Mouse (Mus musculus): ENCODE data around the gene Blcap. TPM values are rescaled to one million over a fixed set of nuclear protein-coding genes. Genes with fewer than 3 reads are reported as not detected.
"Not testable (repeated sequence)": the region's sequence is repeated elsewhere in the genome, so short reads cannot be mapped to it uniquely, and the experiment has no call there.

The Blcap gene
- 68.7 and 69.3 TPM in 2 replicates for polyA plus RNA-seq (2016; fragmentation: Nextera tagmentation; extraction: Ambion mirVana)

DNA sequence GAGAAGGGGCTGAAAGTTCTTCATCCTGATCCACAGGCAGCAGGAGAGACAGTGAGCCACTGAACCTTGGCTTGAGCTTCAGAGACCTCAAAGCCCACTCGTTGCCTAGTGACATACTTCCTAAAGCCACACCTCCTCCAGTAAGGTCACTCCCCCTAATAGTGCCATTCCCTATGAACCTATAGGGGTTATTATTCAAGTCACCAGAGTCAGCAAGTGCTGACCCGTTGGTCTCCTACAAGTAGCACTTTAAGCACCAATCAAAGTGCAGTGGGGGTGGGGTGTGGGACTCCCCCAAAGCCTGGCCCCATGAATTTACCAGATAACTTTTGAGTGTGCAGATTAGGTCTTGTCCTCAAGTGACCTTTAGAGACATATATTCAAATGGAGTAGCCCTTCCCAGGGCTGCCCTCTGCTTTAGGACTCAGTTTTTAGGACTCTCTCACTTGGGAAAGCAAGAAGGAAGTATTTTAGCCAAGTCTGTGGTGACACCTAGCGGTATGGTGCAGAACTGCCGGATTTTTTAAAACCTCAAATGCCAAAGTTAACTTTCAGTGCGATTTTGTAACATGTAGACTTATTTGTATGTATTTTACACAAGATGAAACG, at the start of gene Blcap:
TSS of gene Blcap (minus strand) at position 51 of the 609 bp plus-strand sequence.
- H3K9ac ChIP-seq (replicated peaks): no peak within 1 kb of the TSS
- no peak within 1 kb of the TSS for H3K27ac ChIP-seq
- no peaks in the 10 kb centered on the region for H3K9me3 ChIP-seq
- H3K4me1 ChIP-seq (replicated peaks): peaks cover 15% of the 10 kb centered on the region
- H3K36me3 ChIP-seq: no peaks in the 10 kb centered on the region
- H3K4me2 ChIP-seq: no peak within 1 kb of the TSS
- ATAC-seq (ENCODE audit: insufficient number of reproducible peaks, insufficient read depth, low FRiP score, low TSS enrichment, low read depth): peak; percentile 19; the same call in 1 of the 2 replicates
- H3K27me3 ChIP-seq: no peaks in the 10 kb centered on the region
- WGBS: 5% methylated on average over 6 of the region's 6 CpGs
- no peak within 1 kb of the TSS for H3K4me3 ChIP-seq (replicated peaks)

DNA sequence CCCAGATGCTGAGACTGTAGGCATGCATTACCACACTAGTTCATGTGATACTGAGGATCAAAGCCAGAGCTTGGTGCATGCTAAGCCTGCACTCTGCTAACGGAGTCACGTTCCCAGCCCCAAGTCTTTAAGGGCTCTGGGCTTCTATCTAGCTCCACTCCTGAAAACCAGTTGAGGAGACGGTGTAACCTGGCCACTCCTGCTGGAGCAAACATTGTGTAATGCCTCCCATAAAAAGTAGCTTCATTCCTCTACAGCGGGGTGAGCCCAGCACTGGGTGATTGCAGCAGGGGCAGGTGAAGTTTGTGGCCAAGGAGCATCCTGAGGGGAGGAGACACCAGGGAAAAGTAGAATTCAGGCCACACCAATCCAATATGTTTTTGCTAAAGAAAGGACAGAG, 47.3 kb upstream of the Blcap start:
- no peaks in the 10 kb centered on the region for H3K9me3 ChIP-seq
- ATAC-seq (ENCODE audit: insufficient number of reproducible peaks, insufficient read depth, low FRiP score, low TSS enrichment, low read depth): no peak
- no peak overlapping the region for H3K4me3 ChIP-seq (replicated peaks)
- H3K27me3 ChIP-seq: peaks cover 9% of the 10 kb centered on the region; the same call in 1 of the 2 replicates
- H3K4me2 ChIP-seq: no peak overlapping the region
- peaks cover 6% of the 10 kb centered on the region for H3K4me1 ChIP-seq (replicated peaks)
- no peak overlapping the region for H3K9ac ChIP-seq (replicated peaks)
- no peak overlapping the region for H3K27ac ChIP-seq
- 79% methylated on average over 4 of the region's 4 CpGs for WGBS
- no peaks in the 10 kb centered on the region for H3K36me3 ChIP-seq

DNA sequence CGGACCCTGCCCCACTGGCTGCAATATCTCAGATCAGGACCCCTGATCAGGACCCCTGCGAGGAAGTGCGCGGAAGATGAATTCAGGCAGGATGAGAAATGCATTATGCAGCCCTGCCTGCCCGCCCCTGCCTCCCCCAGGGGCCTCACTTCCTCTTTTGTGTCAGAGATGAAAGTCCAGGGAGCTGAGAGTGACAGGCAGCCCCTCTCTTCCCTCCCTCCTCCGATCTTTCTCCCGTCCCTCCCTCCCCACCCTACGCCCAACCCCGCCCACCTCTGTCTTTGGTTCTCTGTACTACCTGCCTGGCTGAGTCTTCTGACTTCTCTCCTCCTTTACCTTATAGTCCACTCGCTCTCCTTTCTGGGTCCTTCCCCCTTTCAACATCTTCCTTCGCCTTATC, 42.9 kb upstream of the Blcap start:
- 13% methylated on average over 11 of the region's 11 CpGs for WGBS
- no peak overlapping the region for H3K4me3 ChIP-seq (replicated peaks)
- H3K27ac ChIP-seq: no peak overlapping the region
- no peaks in the 10 kb centered on the region for H3K36me3 ChIP-seq
- no peaks in the 10 kb centered on the region for H3K9me3 ChIP-seq
- no peak overlapping the region for H3K4me2 ChIP-seq
- no peak for ATAC-seq (ENCODE audit: insufficient number of reproducible peaks, insufficient read depth, low FRiP score, low TSS enrichment, low read depth)
- no peak overlapping the region for H3K9ac ChIP-seq (replicated peaks)
- peaks cover 9% of the 10 kb centered on the region; the same call in 1 of the 2 replicates for H3K27me3 ChIP-seq
- H3K4me1 ChIP-seq (replicated peaks): peaks cover 6% of the 10 kb centered on the region

DNA sequence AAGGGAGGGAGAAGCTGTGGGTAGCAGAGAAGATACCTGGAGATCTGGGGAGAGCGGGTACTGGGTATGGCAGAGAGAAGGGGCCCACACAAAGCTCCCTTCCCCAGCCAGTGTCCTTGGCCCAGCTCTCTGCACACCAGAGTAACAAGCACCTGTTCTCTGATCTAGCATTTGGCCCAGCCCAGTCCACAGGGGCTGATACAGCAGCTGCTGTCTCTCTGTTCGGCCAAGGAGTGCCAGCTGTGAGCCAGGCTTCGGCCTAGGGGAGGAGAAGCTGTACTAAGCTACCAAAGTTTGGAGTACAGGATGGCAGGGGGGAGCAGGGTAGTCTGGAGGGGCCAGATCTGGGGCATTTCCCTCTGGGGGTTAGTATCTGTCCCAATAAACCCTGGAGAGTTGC, 40.7 kb upstream of the Blcap start:
- ATAC-seq (ENCODE audit: insufficient number of reproducible peaks, insufficient read depth, low FRiP score, low TSS enrichment, low read depth): no peak

DNA sequence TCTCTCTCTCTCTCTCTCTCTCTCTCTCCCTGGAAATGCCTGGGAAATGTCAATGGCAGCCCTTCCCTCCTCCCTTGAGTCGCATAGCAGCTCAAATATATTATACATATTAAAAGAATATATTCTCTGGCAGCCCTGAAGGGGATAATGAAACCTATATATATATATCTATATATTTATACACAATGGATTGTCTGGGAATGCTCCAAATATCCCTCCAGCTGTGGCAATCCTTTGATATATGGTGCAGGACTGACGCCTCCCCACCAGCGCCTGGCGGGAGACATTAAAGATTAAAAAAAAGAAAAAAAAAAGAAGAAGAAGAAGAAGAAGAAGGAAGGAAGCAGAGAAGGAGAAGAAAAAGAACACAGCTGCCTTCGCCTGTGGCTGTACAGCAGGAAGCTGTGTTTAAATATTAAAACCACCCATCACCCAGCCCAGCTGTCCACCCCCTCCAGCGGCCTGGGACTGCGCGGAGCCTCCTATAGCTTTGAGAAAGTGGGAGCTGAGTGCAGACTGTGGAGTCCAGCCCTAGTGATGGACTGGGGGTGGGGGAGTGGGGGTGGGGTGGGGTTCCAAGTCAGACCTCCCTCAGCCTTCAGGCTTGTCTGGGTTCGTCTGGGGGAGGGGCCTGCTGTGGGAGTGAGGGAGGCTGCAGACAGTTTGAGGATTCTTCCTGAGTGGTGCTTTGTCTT, 36.6 kb upstream of the Blcap start:
- H3K9me3 ChIP-seq: no peaks in the 10 kb centered on the region
- WGBS: 47% methylated on average over 9 of the region's 9 CpGs
- peaks cover 13% of the 10 kb centered on the region for H3K27me3 ChIP-seq
- H3K4me1 ChIP-seq (replicated peaks): peaks cover 6% of the 10 kb centered on the region
- no peak overlapping the region for H3K27ac ChIP-seq
- H3K4me2 ChIP-seq: no peak overlapping the region
- peak; percentile 49; the same call in 1 of the 2 replicates for ATAC-seq (ENCODE audit: insufficient number of reproducible peaks, insufficient read depth, low FRiP score, low TSS enrichment, low read depth)
- no peaks in the 10 kb centered on the region for H3K36me3 ChIP-seq
- no peak overlapping the region for H3K4me3 ChIP-seq (replicated peaks)
- no peak overlapping the region for H3K9ac ChIP-seq (replicated peaks)

More for the DNA sequence above, 40.7 kb upstream of the Blcap start:
- Histone ChIP-seq H3K4me1 (replicated peaks) (peaks cover 12% of the 10 kb centered on the region), H3K4me2 (no peak overlapping the region), H3K9ac (replicated peaks) (no peak overlapping the region), H3K9me3 (no peaks in the 10 kb centered on the region), H3K27ac (no peak overlapping the region), H3K27me3 (peaks cover 9% of the 10 kb centered on the region; the same call in 1 of the 2 replicates), H3K4me3 (replicated peaks) (no peak overlapping the region), H3K36me3 (no peaks in the 10 kb centered on the region)
- 64% methylated on average over 3 of the region's 3 CpGs for WGBS

DNA sequence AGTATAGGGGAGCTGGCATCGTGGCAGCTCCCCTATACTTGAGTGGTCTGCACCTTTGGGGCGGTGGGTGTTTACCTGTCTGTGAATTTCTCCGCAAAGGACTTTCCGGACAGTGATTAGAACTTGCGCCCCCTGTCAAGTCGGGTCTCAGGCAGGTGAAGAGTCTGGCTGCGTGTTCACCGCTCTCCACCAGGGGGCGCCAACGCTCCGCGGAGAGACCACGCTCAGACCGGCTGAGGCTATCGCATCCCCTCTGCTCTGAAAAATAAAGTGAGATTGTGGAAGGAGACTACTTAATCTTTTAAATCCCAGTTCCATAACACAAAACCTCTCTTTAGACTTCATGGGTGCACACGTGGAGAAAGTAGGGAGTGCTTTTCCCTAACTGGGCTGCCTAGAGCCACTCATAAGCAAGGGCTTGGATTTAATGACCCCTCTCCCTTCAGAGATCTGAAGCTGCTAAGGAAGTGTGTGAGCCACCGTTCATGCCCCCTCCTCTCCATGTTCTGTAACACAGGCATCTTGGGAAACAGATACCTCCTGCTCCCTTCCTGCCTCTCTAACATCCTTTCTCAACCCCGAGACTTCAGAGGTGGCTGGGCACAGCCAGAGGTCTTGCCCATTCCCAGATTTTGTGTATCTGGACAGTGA, 34.1 kb upstream of the Blcap start:
- no peak for ATAC-seq (ENCODE audit: insufficient number of reproducible peaks, insufficient read depth, low FRiP score, low TSS enrichment, low read depth)
- Histone ChIP-seq H3K9ac (replicated peaks) (no peak overlapping the region), H3K27me3 (peaks cover 13% of the 10 kb centered on the region), H3K4me3 (replicated peaks) (no peak overlapping the region), H3K4me2 (no peak overlapping the region), H3K9me3 (no peaks in the 10 kb centered on the region), H3K27ac (no peak overlapping the region), H3K36me3 (no peaks in the 10 kb centered on the region), H3K4me1 (replicated peaks) (peaks cover 6% of the 10 kb centered on the region)
- 5% methylated on average over 18 of the region's 18 CpGs for WGBS

DNA sequence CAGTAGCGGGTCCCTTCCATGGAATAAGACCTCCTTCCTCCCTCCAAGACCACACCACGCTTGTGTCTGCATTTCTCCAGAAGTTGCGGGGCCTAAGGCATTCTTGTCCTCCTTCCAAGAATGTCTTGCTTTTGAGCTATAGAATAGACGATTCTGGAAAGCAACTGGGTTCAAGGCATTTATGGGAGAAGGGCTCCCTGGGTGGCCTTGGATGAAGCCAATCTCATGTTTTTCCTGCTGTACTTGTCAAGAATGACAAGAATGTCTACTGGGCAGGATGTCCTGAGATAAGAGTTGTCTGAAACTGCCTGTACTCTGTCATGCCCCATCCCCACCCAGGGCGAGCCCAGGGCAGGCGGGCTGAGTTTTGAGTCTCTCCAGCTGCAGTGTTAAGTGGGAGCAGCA, 30.4 kb upstream of the Blcap start:
- Histone ChIP-seq H3K4me1 (replicated peaks) (no peaks in the 10 kb centered on the region), H3K27ac (no peak overlapping the region), H3K4me2 (no peak overlapping the region), H3K9ac (replicated peaks) (no peak overlapping the region), H3K27me3 (peaks cover 13% of the 10 kb centered on the region), H3K4me3 (replicated peaks) (no peak overlapping the region), H3K9me3 (no peaks in the 10 kb centered on the region), H3K36me3 (no peaks in the 10 kb centered on the region)
- WGBS: 70% methylated on average over 6 of the region's 6 CpGs
- no peak for ATAC-seq (ENCODE audit: insufficient number of reproducible peaks, insufficient read depth, low FRiP score, low TSS enrichment, low read depth)

DNA sequence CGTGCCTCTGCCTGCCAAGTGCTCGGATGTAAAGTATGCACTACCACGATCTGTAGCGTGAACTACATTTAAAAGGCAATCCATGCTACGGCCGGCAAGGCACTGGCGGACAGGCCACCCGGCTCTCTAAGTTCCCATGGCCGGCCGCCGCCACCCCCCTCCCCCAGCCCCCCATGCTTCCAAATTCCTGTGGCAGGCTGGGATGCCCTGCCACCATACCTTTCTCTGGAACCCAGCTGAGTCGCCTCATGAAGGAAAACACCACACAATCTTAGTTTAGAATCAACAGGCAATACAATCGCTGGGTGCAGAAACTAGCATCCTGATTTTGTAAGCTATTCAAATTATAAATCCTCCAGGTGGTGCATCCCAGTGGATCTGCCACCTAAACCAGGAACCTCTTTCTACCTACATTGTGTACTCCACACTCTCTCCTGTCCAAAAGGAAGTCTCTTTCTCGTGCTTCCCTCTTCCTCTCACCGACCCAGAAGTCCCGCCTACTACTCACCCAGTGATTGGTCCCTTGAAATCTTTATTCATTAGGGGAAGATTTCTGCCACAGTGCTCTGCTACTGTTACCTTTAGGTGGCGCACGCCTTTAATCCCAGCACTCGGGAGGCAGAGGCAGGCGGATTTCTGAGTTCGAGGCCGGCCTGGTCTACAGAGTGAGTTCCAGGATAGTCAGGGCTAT, 25.9 kb upstream of the Blcap start:
- no peak overlapping the region for H3K9ac ChIP-seq (replicated peaks)
- ATAC-seq (ENCODE audit: insufficient number of reproducible peaks, insufficient read depth, low FRiP score, low TSS enrichment, low read depth): no peak

DNA sequence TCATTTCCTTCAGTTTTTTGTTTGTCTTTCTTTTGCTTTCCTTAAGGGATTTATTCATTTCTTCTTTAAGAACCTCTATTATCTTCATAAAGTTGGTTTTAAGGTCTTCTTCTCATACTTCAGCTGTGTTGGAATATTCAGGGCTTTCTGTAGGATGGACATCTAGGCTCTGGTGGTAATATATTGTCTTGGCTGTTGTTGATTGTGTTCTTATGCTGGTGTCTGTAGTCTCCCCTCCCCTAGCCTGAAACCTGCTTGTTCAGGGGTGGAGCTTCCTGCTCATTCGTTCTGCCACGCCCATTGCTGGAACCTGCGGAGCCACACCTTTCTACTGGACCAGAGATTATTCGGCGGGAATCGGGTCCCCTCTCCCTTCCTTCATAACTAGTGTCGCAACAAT, 14.3 kb upstream of the Blcap start:
- ATAC-seq (ENCODE audit: insufficient number of reproducible peaks, insufficient read depth, low FRiP score, low TSS enrichment, low read depth); H3K27me3 ChIP-seq; H3K4me3 ChIP-seq (replicated peaks); H3K9me3 ChIP-seq; H3K4me1 ChIP-seq (replicated peaks); H3K4me2 ChIP-seq; H3K9ac ChIP-seq (replicated peaks); H3K36me3 ChIP-seq; H3K27ac ChIP-seq: not testable (repeated sequence)
- 33% methylated on average over 7 of the region's 7 CpGs for WGBS

More for the DNA sequence above, 25.9 kb upstream of the Blcap start:
- Histone ChIP-seq H3K4me3 (replicated peaks) (0 out of 2 replicates have a peak overlapping the region, but pooled peaks have one; percentile 6), H3K9me3 (no peaks in the 10 kb centered on the region), H3K4me1 (replicated peaks) (no peaks in the 10 kb centered on the region), H3K27ac (no peak overlapping the region), H3K27me3 (no peaks in the 10 kb centered on the region), H3K4me2 (peak overlapping the region; percentile 24; the same call in 1 of the 2 replicates), H3K36me3 (no peaks in the 10 kb centered on the region)
- WGBS: 63% methylated on average over 22 of the region's 22 CpGs

DNA sequence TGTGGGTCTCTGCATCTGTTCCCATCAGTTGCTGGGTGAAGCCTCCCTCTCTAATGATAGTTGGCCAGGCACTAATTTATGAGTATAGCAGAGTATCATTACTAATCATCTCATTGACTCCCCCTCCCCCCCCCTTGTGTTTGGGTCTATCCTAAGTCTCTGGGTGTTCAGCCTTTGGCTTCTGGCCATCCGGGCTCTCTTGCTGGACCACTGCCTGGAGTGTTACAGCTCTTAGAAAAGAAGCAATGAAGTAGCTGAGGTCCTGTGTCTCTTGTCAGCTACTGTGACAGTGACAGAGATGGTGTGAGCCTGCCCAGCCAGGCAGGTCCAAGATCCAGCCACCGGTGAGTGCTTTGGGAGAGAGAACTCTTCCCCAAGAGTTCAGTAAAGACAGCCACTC, 1.7 kb upstream of the Blcap start:
- peaks cover 8% of the 10 kb centered on the region; the same call in 1 of the 2 replicates for H3K4me1 ChIP-seq (replicated peaks)
- no peak for ATAC-seq (ENCODE audit: insufficient number of reproducible peaks, insufficient read depth, low FRiP score, low TSS enrichment, low read depth)

More for the DNA sequence above, 1.7 kb upstream of the Blcap start:
- Histone ChIP-seq H3K4me2 (no peak overlapping the region), H3K9me3 (no peaks in the 10 kb centered on the region), H3K9ac (replicated peaks) (no peak overlapping the region), H3K36me3 (no peaks in the 10 kb centered on the region), H3K4me3 (replicated peaks) (no peak overlapping the region), H3K27ac (no peak overlapping the region), H3K27me3 (no peaks in the 10 kb centered on the region)
- WGBS: 63% methylated on average over 2 of the region's 2 CpGs

Data from limb, embryonic 12.5 days (tissue).